Comparison of ENCODE assay signal across 8 mouse cellular contexts in genomic region chr12:117533176-117534086, GRCm38 (mm10). TPM values are rescaled to one million over a fixed set of nuclear protein-coding genes. Genes with fewer than 3 reads are reported as not detected.
DNase-seq lines count a peak whose midpoint lies in the region; ATAC-seq lines count a peak whose summit lies in the region.

No protein-coding gene starts in this region.

- peak overlapping the region; percentile 67 for H3K9ac ChIP-seq in heart, embryonic 15.5 days
- H3K9ac ChIP-seq in lung, embryonic 16.5 days (ENCODE audit: low read length) = peak overlapping the region; percentile 81

- peaks cover 13% of the 10 kb centered on the region; the same call in 1 of the 2 replicates for H3K27me3 ChIP-seq in heart, embryonic 15.5 days
- H3K27me3 ChIP-seq in lung, embryonic 16.5 days (ENCODE audit: control insufficient read depth, insufficient read depth, low read depth, low read length) = peaks cover 20% of the 10 kb centered on the region

- ATAC-seq in heart, embryonic 15.5 days (replicated peaks; ENCODE audit: insufficient number of reproducible peaks, insufficient read depth, low FRiP score, low read depth) = peak; percentile 83
- peak; percentile 94 for ATAC-seq in lung, embryonic 16.5 days (ENCODE audit: low read depth)

- peak; percentile 73 for DNase-seq in urinary bladder, postnatal 14 days (ENCODE audit: low spot score)
- DNase-seq in urinary bladder, adult 2 months (ENCODE audit: low spot score) = no peak
- DNase-seq in embryo, embryonic 10.5 days (ENCODE audit: low spot score) = peak; percentile 57
- DNase-seq in kidney, postnatal 25 days = peak; percentile 53 to 65
- peak; percentile 47 for DNase-seq in right cerebral cortex, postnatal 14 days
- no peak for DNase-seq in frontal cortex, postnatal 25 days (ENCODE audit: low spot score in 2 of 2)

- WGBS in heart, embryonic 15.5 days = 8% methylated on average over 44 of the region's 64 CpGs
- 8% methylated on average over 23 of the region's 64 CpGs for WGBS in lung, embryonic 16.5 days

- peak overlapping the region; percentile 99 for H3K4me2 ChIP-seq in heart, embryonic 15.5 days
- peak overlapping the region; percentile 88 for H3K4me2 ChIP-seq in lung, embryonic 16.5 days (ENCODE audit: low read depth, low read length)

- H3K4me3 ChIP-seq in heart, embryonic 15.5 days = peak overlapping the region; percentile 73
- peak overlapping the region; percentile 73 for H3K4me3 ChIP-seq in lung, embryonic 16.5 days (ENCODE audit: low read length)

- H3K27ac ChIP-seq in heart, embryonic 15.5 days = peak overlapping the region; percentile 69
- H3K27ac ChIP-seq in lung, embryonic 16.5 days (ENCODE audit: low read length) = peak overlapping the region; percentile 88

- no peaks in the 10 kb centered on the region for H3K9me3 ChIP-seq in heart, embryonic 15.5 days (replicated peaks)
- H3K9me3 ChIP-seq in lung, embryonic 16.5 days (ENCODE audit: control insufficient read depth, low read length) = no peaks in the 10 kb centered on the region

- no peaks in the 10 kb centered on the region for H3K36me3 ChIP-seq in heart, embryonic 15.5 days
- no peaks in the 10 kb centered on the region for H3K36me3 ChIP-seq in lung, embryonic 16.5 days (ENCODE audit: control insufficient read depth, insufficient read depth, low read length)

- H3K4me1 ChIP-seq in heart, embryonic 15.5 days (replicated peaks) = peaks cover 9% of the 10 kb centered on the region
- H3K4me1 ChIP-seq in lung, embryonic 16.5 days (replicated peaks; ENCODE audit: control insufficient read depth, insufficient read depth, low read length) = peaks cover 11% of the 10 kb centered on the region

RNA-seq across cellular contexts. Expression of gene Rapgef5, which starts 17.2 kb away (rescaled TPM):
- 10.9 and 11.4 TPM in 2 replicates for polyA plus RNA-seq in urinary bladder, adult 2 months (2012; rRNA removed)
- 15.3 and 16.3 TPM in 2 replicates for polyA plus RNA-seq in heart, embryonic 15.5 days (2015; fragmentation: Nextera tagmentation; extraction: Ambion mirVana)
- 25.8 and 25.9 TPM in 2 replicates for polyA plus RNA-seq in lung, embryonic 16.5 days (2015; fragmentation: Nextera tagmentation; extraction: Ambion mirVana)

Comparison
In these comparisons a context has a peak if more than half of its experiments do, and no peak if none do; other contexts are left out.
1. DNase-seq: peak in urinary bladder, postnatal 14 days (single experiment), embryo, embryonic 10.5 days (single experiment), kidney, postnatal 25 days (2 of 2) and right cerebral cortex, postnatal 14 days (single experiment); none in urinary bladder, adult 2 months (single experiment) and frontal cortex, postnatal 25 days (0 of 2).